Mouse (Mus musculus) thymus, postnatal 10 days (tissue): ENCODE data around the gene Lin7c.

Experiments used
- DNase-seq, 2 experiments: peaks; one replicate each; pipeline ENCODE4 v3.0.0; 2021; ENCODE audit warnings: low spot score in 2 of 2

Lin7c gene

GRCm38 (mm10) chr2:109917496-109918413 lies 27.1 kb downstream of the Lin7c start, which contains the start of gene Lgr4:
TSS of gene Lgr4 (plus strand) at chr2:109917647.
- peak; percentile 76 to 77 for DNase-seq

- DNase-seq, result no peak
Measured at GRCm38 (mm10) chr2:109918592-109919262, 28.1 kb downstream of the Lin7c start.

DNA sequence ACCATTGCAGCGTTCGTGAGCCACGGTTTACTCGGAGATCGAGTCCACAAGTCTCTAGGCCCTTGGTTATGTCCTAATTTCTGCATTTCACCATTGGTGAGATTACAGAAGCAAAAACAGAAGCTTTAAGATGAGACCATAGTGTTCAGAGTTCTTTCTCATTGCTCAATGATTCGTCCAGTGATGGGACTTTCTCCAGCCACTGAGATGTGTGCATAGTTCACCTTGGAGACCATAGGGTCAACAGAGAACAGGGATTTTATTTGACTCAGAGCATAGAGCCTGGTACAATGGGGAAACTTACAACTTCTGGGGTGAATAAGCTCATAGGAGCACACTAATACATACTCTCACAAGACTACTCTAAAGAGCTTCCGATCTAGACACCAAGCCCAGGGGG lies 29.8 kb downstream of the Lin7c start:
- DNase-seq, result no peak

DNA sequence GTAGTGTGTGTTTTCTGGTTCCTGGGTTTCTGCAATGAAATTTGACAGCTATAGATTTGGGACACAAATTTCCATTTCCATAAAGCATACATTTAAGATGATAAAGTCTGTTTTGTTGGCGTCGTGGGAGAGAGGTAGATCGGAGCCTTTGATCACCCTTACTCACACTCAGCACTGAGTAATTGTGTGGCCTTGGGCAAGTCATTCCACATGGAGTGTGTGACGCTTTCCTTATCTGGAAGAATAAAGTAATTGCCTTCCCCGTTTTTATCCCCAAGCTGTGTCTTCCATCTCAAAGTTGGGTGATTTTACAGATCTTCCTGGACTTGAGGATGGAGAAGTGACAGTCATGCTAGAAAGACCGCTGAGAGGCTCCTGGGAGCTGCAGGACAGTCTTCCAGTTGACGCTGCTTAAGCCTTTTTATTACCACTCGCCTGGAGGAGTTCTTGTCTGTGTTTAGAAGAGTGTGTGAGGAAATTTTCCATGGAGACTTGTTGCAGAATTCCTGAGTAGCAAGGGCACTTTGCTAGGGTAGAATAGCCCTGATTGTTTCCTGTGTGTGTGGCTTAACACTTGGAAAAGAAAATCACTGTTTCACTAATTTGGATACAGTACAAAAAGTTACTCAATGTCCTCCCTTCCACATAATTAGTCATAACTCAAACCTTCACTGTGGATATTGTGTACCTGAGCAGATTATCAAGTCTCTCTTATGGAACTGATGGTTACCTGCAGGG lies 30.8 kb downstream of the Lin7c start:
- no peak for DNase-seq

DNA sequence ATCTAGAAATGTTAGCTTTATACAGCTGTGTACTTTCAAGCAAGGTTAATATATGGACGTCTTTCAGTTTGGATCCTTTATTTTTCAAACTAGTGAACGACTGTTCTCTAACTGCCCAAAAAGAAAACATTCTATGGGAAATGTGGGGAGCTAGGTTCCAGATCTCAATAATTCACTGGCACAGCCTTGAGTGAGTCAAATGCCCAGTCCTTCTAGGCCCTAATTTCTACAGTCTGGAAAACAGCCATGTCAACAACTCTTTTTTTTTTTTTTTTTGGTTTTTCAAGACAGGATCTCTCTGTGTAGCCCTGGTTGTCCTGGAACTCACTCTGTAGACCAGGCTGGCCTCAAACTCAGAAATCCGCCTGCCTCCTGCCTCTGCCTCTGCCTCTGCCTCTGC lies 31.7 kb downstream of the Lin7c start:
- no peak for DNase-seq

- DNase-seq, result no peak
Measured at GRCm38 (mm10) chr2:109923031-109923430, 32.4 kb downstream of the Lin7c start.

DNA sequence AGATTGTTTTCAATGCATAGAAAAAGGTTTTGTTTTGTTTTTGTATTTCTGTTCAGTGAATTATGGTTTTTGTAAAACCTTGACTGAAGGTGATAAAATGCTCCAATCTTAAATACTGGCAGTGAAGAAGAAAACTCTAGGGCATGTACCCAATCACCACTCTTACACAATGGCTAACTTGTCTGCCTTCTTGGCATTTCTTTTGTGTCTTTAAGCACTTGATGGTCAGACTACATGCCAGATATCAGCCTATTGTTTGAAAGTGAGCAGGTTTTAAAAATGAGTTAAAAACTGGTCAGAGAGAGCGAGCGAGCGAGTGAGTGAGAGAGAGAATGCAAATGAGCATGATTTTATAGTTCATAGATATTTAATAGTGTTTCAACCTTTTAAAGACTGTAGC lies 33.3 kb downstream of the Lin7c start:
- no peak for DNase-seq

DNA sequence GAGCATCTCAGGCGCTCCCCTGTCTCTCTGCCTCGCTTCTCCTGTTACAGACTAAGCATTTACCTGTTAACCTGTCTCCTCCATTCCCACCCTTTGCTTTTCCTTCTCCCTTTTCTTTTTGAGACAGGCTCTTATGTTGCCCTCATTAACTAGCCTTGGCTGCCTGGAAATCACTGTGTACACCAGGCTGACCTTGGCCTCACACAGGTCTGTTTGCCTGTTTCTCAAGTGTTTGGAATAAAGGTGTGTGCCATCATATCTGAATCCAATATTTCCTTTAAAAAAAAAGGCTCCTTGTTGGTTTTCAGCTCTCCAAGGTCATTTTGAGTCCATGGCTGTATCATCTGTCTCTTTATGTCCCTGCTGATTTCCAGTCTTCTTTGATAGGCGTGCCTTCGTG lies 36.3 kb downstream of the Lin7c start:
- no peak for DNase-seq

GRCm38 (mm10) chr2:109927446-109927845 lies 36.8 kb downstream of the Lin7c start:
- no peak for DNase-seq

DNA sequence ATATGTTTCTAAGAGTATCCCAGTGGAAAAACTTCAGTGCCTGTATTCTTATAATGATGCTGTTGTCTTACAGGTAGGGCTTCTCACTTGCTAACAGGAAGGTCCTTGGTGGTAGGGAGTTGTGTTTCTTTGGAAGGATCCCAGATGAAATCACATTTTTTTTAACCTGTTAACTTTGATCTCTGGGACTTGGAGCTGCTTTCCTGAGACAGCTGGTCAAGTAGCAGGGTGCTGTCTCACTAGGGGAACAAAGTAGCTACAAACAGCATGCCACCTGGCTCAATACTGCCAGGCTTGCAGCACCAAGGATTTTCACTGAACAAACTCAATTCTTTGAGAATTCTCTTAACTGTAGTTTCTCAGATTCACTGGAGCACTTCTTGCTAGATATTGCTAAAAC lies 37.2 kb downstream of the Lin7c start:
- no peak for DNase-seq

GRCm38 (mm10) chr2:109928791-109929190 lies 38.1 kb downstream of the Lin7c start:
- no peak for DNase-seq

DNA sequence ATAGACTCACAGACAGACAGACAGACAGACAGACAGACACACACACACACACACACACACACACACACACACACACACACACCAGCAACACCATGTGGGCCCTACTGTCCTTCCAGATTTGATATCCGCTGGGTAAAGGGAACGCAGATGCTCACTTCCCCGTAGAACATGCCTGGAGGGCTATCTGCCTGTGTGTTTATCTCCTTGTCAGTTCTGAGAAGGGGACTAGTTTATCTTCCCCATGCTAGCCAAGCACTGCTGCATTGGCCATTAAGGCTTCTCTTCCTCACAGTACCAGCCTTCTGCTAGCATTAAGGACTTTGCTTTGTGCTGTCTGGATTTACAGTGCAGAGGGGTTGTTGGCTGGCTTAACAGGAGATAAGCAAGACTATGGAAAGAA lies 38.6 kb downstream of the Lin7c start:
- DNase-seq, result no peak

- no peak for DNase-seq
Measured at GRCm38 (mm10) chr2:109930366-109930765, 39.7 kb downstream of the Lin7c start.

GRCm38 (mm10) chr2:109930771-109931170 lies 40.1 kb downstream of the Lin7c start:
- DNase-seq, result no peak

- DNase-seq, result no peak
Measured at GRCm38 (mm10) chr2:109931978-109932780, 41.5 kb downstream of the Lin7c start.

DNA sequence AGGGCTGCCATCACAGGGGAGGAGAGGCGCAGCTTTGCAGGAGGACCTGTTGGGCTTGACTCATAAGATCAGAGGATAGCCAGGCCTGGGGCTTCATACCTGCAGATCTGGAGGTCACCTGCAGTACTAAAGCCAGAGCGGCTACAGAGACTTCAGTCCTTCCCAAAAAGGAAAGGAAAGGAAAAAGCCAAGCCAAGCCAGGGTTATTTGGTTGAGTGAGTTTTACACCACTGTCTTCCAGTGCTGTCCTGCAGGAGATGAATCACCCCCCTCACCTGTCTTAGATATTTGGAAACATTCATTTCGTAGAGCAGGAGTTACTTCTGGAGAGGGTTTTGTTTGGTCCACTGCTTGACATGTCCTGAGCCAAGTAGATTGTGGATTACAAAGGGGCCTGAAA lies 42.5 kb downstream of the Lin7c start:
- no peak for DNase-seq

DNA sequence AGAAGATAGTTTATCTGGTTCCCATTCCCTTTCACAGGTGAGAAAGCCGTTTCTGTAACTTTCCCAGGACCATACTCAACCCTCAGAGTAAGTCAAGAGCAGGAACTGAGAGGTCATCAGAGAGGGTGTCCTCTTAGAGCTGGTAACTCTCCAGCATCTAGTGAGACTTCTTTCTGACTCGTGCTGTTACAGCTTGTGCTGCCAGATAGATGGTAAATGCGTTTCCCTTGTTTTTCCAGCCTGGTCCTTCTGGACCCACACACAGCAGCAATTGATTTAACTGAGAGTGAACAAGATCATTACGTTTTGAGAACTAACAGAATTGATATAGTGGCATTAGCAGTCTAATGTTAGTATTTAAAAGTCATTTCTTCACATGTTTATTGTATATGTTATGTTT lies 43.4 kb downstream of the Lin7c start:
- DNase-seq, result no peak

DNA sequence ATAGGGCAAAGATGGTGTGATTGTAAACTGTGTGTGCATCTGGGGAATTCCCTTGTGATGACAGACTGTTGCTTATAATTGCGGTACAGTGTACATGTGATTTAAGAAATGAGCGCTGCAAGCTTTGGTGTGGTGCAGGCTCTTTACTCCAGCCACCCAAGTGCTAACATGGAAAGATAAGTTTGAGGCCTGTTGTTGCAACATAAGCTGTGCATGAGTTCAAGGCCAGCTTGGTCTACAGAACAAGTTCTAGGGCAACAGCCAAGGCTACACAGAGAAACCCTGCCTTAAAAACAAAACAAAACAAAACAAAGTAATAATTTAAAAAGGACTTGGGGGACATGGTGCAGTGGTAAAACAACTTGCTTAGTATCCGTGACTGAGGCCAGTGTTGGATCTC lies 44.5 kb downstream of the Lin7c start:
- no peak for DNase-seq

DNA sequence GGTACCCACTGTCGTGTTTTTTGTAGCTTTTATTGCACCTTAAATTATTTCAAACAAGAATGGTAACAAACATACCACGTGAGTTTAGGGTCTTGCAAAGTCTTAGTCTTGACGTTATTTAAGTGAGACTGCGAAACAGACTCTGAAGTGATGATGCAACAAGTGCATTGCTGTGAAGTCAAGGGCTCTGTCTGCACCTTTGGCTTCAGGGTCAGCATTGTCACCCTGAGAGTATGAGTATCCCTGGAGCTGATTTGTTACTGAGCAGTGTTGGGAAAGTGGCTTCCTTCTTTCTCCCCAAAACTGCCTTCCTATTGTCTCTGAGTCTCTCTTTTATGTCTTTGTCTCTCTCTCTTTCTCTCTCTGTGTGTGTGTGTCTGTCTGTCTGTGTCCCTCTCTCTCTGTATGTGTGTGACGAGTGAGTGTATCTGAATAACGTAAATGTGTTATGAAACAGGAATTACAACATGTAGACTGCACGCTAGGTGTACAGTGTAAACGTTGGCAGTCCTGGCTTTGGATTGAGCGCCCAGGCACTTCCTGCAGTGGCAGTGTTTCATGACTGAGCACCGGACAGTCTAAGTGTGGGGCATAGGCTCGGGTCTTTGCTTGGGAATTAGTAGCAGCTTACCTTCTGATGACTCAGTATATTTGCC lies 45.2 kb downstream of the Lin7c start:
- no peak for DNase-seq

DNA sequence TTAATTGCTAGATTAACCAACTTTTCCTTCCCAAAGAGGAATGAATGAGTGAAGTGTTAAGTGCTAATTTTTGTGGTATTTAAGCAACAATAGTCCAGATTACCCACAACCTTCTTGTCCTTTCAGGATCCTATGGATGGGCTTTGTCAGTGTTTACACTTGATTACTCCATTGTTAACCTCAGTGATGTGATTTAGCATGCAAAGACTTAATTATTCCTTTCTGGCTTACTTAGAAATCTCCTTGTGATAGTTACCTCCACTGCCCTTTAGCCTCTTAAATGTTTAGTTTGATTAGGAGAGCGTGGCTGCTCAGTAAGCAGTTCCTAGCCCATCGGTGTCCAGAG lies 45.7 kb downstream of the Lin7c start:
- no peak for DNase-seq

DNA sequence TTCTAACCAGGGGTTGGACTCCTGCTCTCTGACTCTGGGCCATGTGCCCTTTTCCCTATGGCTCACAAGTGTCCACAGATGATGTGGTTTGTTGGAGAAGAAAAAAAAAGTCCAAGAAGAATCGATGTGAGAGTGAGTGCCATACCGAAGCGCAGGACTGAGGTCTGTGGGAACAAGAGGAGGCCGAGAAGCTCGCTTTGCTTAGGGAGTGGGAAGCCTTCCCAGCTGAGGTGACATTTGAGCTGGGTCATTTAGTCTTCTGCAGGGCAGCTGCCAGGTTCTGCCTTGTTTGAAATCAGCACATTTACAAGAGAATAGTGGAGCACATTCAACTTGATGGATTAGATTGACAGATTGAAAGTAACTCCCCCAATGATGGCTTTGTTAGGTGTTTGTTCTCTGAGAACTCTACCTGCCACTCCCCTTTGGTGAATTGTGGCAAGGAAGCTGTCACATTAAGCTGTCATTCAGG lies 51.4 kb downstream of the Lin7c start:
- no peak for DNase-seq
